Mouse (Mus musculus): ENCODE measurements at regions not wholly inside any gene's neighbourhood (a gene's known extent, or its start where the extent isn't known, plus 50 kb on each side); places are given as distances from the start of the nearest gene placed in this dataset.
A peak's percentile ranks its signal among the peaks of the same experiment; 100 is the strongest.
"Not testable (repeated sequence)": the region's sequence is repeated elsewhere in the genome, so short reads cannot be mapped to it uniquely, and the experiment has no call there.

DNA sequence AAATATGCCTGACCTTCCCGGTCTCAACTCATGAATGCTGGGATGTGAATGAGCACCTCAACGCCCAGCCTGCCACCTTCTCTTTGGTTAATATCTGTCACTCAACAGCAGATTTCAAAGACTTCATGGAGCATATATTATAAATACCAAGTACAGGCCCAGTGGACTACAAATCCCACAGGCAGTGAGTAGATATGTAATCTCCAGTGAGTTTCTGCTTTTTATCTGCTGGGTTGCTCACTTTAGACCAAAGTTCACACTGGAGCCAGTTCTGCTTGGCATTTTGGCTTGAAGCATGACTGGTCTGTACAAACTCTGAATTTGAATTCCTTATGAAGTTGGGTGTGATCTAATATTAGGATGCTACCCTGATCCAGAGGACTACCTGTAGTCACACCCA, 377.1 kb upstream of the Ngly1 start:
- DNase-seq = no peak

DNA sequence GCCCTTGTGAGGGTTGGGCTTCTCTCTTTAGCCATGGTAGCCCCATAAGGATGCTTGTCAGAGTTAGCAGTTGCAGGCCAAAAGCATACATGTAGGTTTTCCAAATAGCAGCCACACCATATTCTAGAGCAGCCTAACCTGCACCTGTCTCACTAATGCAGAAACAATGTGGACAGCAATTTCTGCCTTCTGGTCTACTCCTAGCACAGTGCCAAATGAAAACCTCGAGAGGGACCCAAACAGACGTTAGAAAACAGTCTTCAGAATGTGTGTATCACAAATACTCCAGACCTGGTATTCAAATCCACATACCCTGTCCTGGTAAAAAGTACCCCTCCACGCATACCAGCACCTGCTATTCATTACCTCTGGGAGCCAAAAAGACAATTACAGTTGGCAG, 368.9 kb upstream of the Ngly1 start:
- no peak for DNase-seq

DNA sequence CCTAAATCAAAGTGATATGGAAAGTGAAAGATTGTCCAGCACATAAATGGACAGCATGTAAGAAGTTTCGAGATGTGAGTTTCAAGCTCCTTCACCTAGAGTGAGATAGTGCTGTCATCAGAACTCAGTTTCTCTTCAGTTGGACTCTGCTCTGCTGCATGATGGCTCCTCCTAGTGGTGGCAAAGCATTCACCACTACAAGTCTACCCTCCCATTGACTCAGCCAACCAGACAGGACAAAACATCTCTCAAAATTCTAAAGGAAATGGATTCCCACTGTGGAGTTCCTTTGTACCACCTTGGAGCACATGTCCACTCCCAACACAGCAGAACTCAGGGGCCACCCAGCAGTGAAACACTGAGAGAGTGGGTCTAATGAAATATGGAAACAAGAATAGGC, 367.8 kb upstream of the Ngly1 start:
- DNase-seq = peak in 1 of 2 experiments; percentile 2

- DNase-seq = no peak
Observed at GRCm38 (mm10) chr14:15884641-15885340, 364.3 kb upstream of the Ngly1 start.

GRCm38 (mm10) chr14:15897098-15897497, 352.0 kb upstream of the Ngly1 start:
- no peak for DNase-seq

GRCm38 (mm10) chr14:15906429-15906828, 342.7 kb upstream of the Ngly1 start:
- DNase-seq = not testable (repeated sequence)

GRCm38 (mm10) chr14:15913206-15913605, 335.9 kb upstream of the Ngly1 start:
- DNase-seq = not testable (repeated sequence)

DNA sequence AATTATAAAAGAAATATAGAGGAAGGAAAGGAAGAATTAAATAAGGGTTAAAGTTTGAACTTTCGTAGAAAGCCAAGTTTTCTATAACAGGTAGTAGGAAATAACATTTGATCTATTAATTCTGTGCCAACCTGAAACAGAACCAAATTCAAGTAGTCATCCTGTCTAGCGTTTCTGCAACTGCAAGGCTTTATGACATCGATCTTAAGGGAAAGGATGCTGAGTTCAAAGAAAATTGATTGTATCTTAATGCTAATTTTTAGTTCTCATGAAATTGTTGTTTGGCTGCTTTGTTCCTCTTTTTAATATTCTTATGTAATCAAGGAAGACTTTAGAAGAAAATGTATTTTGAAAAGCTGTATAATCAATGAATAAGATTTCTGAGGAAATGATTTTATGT, 334.9 kb upstream of the Ngly1 start:
- no peak for DNase-seq

DNA sequence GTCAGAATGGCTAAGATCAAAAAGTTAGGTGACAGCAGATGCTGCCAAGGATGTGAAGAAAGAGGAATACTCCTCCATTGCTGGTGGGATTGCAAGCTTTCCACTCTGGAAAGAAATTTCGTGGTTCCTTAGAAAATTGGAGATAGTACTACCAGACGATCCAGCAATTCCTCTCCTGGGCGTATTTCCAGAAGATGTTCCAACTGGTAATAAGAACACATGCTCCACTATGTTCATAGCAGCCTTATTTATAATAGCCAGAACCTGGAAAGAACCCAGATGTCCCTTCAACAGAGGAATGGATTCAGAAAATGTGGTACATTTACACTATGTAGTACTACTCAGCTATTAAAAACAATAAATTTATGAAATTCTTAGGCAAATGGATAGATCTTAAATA, 324.4 kb upstream of the Ngly1 start:
- DNase-seq = not testable (repeated sequence)

DNA sequence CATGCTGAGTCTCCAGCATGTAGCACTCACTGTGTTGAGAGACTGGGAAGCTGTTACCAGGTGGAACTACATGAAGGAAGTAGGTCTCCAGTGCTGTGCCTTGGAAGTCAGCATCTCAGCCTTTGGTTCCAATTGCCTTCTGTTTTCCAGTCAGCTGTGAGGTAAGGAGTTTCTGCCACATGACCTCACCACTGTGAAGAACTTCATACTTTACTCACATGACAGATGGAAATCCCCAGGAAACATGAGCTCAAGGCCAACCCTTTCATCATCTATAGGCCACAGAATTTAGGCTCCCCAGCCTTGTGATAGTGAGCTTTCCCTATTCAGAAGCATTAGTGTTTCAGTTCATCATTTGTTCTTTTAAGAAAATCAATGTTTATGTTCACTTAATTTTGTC, 314.4 kb upstream of the Ngly1 start:
- DNase-seq = no peak

DNA sequence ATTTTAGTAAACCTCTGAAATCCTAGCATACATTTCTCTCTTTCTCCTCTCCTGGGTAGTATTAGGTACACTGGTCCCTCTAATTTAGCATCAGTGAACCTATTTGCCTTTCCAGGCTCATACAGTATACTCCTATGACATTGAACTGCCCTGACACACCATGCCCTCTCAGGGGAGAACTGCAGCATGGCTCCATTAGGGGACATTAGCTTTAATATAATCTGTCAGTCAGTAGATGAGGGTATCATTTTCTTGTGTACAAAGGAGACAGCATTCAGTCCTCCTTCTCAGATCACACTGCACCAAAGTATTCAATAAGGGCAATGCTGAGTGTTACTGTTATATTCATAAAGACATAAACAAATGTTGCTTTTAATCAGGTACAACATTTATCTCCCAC, 278.8 kb upstream of the Ngly1 start:
- DNase-seq = no peak

- DNase-seq = no peak
Observed at GRCm38 (mm10) chr14:15970767-15971166, 278.3 kb upstream of the Ngly1 start.

DNA sequence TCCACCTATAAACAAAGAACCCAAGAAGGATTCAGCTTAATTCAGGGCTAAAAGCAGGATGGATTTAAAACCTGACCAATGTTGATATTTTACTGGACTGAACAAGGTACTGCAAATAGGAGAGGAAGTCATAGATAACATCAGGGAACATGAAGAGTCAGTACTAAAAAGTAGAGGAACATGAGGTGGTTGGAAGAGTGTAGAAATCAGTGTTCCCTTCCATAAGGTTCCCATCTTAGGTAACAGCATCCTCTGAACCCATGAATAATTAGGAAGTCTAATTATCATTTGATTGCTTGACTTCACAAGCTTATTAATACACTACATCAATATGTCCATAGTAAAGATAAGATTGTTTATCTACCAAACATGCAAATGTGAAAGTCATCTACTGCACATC, 277.8 kb upstream of the Ngly1 start:
- DNase-seq = no peak

DNA sequence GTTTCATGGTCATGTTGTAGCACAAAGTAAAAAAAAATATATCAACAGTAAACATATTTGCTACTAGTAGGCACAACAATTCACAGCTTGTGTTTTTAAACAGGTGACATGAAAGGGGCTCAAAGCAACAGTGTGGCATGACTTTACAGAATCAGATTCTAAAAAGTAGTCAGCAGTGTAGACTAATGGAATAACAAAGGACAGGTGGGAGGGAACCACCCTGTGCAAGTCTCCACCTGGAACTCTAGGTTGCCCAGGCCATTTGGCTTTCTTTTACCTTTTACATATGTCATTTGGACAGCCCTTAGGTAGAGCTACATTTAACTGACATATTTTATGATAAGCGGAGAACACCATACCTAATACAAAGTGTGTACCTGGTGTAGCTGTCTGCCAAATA, 271.7 kb upstream of the Ngly1 start:
- DNase-seq = no peak

DNA sequence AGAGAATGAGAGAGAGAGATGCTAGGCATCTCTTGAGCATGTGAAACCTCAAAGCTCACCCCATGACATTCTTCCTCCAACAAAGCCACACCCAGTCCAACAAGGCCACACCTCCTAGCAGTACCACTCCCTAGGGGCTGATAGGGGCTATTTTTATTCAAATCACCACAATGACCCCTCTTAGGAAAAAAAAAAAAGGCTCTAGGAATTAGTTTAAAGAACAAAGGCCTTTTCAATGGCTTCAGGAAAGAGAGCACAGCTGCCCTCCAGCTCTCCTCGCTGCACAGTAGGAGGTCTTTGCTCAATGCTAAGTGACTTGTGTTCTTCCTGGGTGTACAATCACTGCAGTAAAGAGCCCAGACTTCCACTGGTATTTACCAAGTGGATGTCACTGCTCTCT, 270.8 kb upstream of the Ngly1 start:
- DNase-seq = no peak

- no peak for DNase-seq
Observed at GRCm38 (mm10) chr14:16005409-16005808, 243.7 kb upstream of the Ngly1 start.

DNA sequence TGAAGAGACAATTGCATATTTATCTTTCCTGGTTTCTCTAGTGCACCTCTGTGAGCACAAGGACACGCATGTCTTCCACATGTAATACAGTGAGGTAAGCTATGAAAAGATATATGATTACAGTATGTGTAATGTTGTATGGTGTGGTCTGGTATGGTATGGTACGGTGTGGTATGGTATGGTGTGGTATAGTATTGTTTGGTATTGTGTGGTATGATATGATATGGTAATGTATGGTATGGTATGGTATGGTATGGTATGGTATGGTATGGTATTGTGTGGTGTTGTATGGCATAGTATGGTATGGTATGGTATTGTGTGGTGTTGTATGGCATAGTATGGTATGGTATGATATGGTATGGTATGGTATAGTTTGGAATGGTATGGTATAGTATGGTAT, 242.1 kb upstream of the Ngly1 start:
- no peak for DNase-seq

DNA sequence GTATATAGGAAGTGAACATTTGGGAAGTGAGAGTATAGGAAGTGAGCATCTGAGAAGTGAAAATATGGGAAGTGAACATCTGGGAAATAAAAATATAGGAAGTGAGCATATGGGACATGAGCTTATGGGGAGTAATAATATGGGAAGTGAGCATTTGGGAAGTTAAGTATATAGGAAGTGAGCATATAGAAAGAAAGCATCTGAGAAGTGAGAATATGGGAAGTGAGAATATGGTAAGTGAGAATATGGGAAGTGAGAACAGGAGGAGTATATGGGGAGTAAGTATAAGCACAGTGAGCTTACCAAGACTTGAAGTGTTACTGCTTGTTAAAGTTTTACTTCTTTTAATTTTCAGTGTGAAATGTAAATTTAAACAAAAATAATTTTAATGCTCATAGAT, 239.3 kb upstream of the Ngly1 start:
- no peak for DNase-seq

DNA sequence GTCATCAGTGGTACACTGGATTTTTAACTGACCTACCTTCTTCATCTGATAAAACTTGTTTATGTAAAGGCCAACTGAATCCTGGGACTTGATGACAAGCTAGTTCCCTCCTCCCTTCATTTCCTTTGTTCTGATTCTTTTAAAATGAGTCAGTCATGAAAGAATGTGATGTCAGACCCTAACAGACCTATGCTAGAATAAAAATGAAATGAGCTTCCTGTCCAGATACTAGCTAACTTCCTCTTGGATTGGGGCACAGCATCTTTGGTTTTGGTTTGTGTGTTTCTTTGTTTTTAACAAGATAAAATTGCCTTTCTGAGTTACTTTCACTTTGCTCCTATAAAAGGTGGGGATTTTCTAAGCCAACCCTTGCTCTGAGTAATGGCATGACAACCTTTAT, 225.2 kb upstream of the Ngly1 start:
- no peak for DNase-seq

DNA sequence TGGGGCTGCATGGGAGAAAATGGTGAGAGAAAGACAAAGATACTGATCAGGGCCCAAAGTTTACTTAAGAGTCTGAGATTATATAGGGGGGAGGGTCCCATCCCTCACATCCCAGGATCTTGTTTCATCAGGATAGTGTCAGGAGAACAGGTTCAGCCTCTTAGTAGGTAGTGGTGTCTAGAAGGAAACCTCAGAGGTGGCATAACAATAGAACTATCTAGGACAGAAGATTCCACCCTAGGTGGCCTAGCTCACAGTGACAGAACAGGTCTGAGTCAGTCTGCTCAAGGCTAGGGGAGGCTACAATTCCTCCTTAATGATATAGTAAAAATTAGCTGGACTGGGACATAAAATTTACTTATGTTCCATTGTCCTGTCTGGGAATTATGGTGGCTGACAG, 211.3 kb upstream of the Ngly1 start:
- DNase-seq = no peak

GRCm38 (mm10) chr14:16038336-16038735, 210.7 kb upstream of the Ngly1 start:
- DNase-seq = no peak

GRCm38 (mm10) chr14:16044466-16044865, 204.6 kb upstream of the Ngly1 start:
- DNase-seq = no peak

DNA sequence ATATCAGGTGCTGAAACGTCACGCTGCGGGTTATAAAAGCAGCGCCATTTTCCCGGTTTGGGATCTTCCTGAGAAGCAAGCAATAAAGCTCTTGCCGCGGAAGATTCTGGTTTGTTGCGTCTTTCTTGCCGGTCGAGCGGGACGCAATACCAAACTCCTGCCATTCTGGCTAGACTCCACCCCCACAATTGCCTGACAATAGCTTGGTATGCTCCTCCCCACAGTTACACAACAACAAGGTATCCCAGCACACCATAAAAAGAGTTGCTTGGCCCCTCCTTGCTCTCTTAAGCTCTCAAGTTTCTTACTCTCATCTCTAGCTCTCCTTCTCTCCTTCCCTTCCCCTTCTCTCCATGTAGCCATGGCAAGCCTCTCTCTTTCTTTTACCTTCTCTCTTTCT, 176.5 kb upstream of the Ngly1 start:
- not testable (repeated sequence) for DNase-seq

DNA sequence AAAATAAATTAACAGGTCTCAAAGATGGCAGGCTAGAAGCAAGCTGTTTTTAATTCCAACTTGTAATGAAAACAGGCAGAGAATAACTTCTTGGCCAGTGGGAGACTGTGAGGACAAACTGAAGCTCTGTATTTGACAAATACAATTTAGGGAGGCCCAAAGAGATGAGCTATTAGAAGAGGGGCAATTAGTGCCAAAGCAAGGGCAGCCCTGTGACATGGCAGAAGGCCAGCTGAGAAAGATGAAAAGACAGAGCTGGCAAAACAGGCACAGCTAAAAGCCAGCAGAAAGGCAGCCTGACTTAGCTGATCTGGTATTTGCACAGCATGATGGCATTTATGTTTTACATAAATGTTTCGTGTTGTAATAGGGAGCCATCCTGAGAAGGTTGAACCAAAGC, 175.0 kb upstream of the Ngly1 start:
- DNase-seq = no peak

DNA sequence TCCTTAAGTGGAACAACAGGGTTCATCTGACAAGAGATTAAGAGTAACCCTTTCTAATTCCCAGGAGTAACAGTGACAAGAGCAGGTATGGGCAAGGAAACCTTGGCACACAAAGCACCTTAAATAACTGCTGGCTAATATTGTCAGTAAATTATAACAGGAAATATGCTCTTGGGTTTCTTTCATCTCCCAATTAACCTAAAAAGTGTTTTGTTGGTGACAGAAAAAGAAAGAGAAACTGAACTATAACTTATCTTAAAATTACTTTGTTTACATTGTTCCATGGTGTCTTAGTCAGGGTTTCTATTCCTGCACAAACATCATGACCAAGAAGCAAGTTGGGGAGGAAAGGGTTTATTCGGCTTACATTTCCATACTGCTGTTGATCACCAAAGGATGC, 170.0 kb upstream of the Ngly1 start:
- no peak for DNase-seq

Measured in lung, adult 18-20 months (tissue).